Mouse (Mus musculus) liver, adult 2 months (tissue): ENCODE measurements around the gene Birc7.

Source experiments
- CTCF ChIP-seq: fragments of 200-500 bp; IDR thresholded peaks from 2 replicates; pipeline ENCODE4 v1.5.1; 2011; ENCODE audit warnings: low read depth, low read length, control low read depth
- POLR2A ChIP-seq: fragments of 200-500 bp; IDR thresholded peaks from 2 replicates; pipeline ENCODE4 v1.6.1; 2011; ENCODE audit warnings: low read length, control low read depth; ENCODE audit not compliant: insufficient read depth; ENCODE audit errors: extremely low read depth

DNA sequence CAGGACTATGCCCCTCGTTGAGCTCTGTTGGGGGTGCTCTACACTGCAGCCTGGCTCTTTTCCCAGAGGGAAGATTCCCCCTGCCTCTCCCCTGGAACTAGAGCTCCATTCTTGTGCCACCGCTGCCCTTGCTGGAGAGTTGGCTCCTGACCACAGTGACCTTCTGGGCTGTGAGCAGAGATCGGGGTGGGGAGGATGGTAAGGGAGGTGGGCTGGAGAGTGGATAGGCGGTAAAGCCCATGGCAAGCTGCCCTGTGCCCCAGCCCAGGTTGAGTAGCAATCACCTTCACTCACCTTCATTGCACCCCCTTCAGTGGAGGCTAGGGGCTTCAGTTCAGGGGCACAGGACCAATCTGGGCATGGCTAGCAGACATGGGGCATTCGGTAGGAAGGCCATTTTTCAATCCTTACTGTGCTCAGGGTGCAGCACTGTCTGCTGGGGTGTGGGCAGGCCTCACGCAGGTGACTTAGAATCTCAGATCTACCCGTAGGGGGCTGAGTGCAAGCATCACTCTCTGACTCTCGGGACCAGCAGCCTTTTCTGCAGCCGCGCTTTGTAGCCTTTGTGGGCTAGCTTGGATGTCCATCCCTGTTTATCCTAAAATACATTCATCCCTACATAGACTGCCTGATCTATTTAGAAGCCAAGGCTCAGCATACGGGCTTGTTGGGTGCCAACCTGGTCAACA is 32.8 kb upstream of the Birc7 start:
- no peak for TF ChIP-seq CTCF
- no peak for TF ChIP-seq POLR2A
